Mouse (Mus musculus): ENCODE measurements at regions not wholly inside any gene's neighbourhood (a gene's known extent, or its start where the extent isn't known, plus 50 kb on each side); places are given as distances from the start of the nearest gene placed in this dataset.
"Not testable (repeated sequence)": the region's sequence is repeated elsewhere in the genome, so short reads cannot be mapped to it uniquely, and the experiment has no call there.

DNA sequence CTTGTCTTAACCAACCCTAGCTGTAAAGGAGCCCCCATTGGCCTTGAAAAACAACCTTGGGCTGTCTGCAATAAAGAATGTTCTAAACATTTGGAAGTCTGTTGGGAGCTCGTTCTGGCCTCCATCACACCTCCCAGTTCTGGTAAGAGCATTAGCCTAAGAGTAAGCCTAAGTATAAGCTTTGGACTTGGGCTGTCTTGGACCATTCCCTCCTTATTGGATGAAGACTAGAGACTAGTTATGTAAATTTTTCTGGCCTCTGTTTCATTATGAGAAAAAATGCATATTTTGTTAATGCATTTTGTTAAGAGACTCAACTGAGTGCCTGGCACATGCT is 140.5 kb upstream of the Tmc3 start:
- intact Hi-C loops (cut with DNase I), result no loop called here

DNA sequence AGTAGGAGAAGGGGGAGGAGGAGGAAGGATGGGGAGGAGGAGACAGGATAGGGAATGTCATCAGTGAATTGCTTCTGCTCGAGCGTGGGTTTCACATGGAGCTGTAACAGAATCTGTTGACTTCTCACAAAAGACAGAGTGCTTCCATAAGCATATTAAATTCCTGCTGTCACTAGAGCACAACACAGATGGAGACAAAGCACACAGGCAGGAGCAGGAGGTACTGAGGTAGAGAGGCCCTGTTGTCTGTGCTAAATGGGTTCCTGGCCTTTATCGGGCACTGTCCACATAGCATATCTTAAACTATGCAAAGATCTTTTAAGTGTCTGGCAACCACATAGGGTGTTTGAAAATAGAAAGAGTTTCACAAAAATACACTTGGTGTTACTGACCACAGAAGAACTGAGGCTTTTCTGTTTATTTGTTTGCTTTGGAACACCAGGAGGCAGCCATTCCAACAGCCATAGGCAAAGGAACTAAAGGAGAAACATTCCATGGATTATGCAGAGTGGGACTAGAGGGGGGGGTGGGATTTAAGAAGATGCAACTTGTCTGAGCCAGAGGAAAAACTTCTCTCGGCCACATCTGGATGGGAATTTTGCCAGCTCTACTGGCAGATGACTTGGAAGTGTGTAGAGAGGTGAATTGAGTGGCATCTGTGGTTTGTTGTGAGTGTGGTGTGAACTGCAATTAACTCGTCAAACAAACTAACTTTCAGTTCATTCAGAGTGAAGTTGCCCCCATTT is 139.4 kb upstream of the Tmc3 start:
- intact Hi-C loops (cut with DNase I), result no loop called here

More for the DNA sequence above, 140.5 kb upstream of the Tmc3 start:
- DNase-seq (ENCODE audit: low spot score), result no peak

DNA sequence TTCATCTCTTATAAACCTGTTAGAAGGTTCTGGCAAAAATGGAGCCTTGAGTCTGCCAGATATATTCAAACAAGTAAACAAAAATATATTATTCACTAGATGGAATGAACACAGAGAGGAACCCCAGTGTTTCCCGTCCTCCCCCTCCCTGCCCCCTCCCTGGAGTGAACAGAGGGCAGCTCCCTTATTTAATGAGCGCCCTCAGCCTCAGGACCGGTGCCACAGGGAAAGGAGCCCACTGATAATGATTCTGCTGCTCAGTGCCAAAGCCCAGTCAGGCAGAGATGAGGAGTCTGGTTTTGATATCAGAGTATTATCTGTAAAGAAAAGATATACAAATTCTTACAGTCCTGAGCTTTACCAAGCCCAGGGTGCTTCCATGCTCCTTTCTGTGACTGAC is 134.4 kb upstream of the Tmc3 start:
- intact Hi-C loops (cut with DNase I), result no loop called here
- no peak for DNase-seq (ENCODE audit: low spot score)

More for the DNA sequence above, 139.4 kb upstream of the Tmc3 start:
- DNase-seq (ENCODE audit: low spot score), result no peak

DNA sequence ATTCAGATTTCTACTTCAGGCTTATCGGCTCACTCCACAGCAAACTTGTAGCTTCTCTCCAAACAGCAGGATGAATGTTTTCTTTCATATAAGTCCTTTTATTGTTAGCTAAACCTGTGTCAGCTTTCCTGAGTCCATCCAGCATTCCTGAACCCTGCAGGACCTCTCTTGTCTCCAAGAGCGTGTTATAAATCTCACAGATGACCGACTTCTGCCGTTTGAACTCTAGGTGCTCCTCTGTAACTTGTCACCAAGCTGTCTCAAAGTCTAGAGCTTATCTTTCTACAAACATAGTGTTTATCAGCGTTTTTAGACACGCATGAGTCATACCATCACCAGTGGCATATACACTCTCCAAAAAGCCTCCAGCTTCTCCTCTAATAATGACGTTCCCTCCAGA is 132.4 kb upstream of the Tmc3 start:
- intact Hi-C loops (cut with DNase I), result no loop called here

DNA sequence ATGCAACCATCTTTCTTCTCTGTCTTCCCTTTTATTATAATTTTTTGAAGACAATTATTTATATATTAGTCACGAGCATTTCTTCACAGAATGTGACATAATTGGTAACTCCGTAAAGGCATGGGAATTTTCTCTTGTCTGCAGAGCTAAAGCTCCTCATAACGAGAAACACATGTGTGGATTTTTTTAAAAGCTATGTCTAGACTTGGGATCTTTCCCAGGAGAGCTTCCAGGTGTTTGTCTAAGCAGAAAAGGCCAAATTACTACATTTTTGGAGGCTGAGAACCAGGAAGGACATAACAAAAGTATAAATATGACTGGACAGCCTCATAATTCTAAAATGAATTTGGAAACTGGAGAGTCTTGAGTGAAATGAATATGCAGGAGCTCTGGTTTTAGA is 125.2 kb upstream of the Tmc3 start:
- no peak for DNase-seq (ENCODE audit: low spot score)
- intact Hi-C loops (cut with DNase I), result no loop called here

More for the DNA sequence above, 132.4 kb upstream of the Tmc3 start:
- no peak for DNase-seq (ENCODE audit: low spot score)

DNA sequence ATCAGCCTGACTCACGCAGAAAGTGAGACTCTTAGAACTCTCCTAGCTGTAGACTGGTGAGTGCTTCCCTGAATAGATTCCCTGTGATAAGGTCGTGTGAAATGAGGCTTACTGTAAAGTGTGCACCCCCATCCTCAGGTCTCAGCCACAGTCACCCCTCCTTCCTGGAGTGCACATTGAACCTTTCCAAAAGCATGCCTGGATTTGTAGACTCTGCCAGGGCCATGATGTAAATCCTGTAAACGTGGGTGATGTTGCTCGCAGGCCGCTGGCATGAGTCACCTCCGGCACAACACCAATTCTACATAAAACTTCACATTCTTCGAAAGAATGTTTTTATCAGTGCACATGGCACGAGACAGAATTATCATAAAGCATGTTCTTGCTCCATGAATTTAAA is 117.7 kb upstream of the Tmc3 start:
- intact Hi-C loops (cut with DNase I), result no loop called here
- DNase-seq (ENCODE audit: low spot score), result no peak

DNA sequence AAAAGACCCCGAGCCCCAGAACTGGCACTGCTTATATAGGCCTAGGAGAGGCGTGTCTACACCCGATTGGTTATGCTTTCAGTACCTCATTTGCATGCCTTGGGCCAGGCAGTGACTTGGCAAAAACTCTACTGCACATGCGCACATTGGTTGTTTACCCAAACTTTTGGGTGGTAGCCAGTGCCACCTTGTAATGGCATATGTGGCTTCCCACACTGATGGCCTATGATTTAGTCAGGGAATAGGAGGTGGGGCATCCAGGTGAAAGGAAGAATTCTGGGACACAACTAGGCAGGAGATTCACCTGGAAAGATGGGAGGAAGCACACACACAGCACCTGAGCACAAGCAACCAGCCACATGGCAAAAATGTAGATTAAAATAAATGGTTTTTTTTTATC is 114.9 kb upstream of the Tmc3 start:
- DNase-seq (ENCODE audit: low spot score); intact Hi-C loops (cut with DNase I): not testable (repeated sequence)

DNA sequence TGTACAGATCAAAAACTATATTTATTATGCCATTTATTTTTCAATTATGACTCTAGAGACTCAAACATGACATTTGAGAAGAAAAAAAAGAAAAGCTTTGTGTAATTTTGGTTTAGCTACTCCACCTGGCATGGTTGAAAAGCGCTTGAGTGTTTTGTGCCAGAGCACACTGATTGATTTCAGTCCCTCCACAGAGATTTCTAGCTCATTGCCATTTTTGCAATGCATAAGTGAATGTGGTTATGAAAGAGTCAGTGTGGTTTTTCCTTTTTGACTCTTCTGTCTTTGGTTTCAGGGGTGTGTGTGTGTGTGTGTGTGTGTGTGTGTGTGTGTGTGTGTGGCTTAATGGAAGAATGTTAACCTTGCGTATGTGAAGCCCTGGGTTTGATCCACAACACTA is 113.6 kb upstream of the Tmc3 start:
- no peak for DNase-seq (ENCODE audit: low spot score)
- intact Hi-C loops (cut with DNase I), result no loop called here

DNA sequence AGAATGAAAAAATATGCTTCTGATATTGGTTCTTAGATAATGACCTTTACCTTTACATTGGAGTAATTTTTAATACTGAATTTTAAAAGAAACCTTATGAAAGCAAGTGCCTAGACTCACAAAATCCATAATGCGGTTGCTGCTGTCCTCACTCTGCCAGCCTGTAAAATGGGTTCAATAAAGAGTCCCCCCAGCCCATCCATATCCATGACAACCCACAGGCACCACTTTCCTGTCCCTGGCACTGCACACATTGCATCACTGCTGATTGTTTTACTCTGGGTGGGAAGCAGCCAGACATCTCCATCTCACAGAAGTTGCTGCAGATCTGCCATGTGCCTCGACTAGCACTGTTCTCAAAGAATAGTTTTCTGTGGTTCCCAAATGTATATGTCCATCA is 110.3 kb upstream of the Tmc3 start:
- intact Hi-C loops (cut with DNase I), result no loop called here
- DNase-seq (ENCODE audit: low spot score), result no peak

DNA sequence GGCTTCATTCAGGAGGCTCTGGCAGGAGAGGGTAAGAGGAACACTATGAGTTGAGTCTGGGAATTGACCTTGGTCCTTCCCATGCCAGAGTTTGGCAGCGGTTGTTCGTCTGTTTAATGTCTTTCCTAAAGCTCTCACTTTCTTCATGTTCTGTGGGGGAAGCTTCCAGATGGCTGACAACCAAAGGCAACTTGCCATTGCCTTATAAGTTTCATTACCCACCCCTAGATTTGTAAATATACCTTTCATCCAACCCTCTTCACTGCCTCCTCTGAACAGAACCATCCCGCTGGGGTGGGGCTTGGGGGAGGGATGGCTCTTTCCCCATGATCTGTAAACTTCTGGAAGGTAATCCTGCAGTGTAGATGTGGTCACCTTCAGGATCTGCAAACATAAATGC is 109.7 kb upstream of the Tmc3 start:
- no peak for DNase-seq (ENCODE audit: low spot score)
- intact Hi-C loops (cut with DNase I), result no loop called here

DNA sequence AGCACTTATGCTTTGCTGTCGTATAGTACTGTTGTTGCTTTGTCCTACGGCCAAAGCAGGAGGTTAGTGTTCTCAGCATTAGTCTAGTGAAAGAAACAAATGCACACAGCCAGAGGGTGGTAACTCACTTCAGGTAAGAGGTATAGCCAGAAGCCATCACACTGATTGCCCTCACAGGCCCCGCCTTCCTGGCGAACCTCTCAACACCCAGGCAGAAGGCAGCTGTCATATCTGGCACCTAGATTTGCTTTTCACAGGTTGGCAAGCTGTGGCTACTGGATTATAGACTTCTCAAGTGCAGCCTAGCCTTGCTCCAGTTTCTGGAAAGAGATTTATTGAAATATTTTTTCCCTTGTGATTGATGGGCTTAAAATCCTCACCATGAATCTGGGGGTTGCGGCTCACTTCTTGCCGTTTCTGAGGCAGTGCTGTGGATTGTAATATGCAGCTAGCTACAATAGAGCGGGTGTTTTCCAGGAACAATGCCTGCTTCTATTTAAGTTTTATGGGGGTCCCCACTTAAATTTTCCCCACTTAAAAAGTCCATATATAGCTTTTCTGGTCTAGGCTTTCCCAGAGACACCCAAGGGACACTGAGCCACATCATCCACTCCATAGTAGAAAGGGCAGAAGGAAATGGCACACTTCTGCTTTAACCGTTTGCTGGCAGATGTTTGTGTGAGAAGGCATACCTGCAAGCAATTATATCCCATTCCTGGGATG is 109.1 kb upstream of the Tmc3 start:
- intact Hi-C loops (cut with DNase I), result no loop called here
- DNase-seq (ENCODE audit: low spot score), result no peak

DNA sequence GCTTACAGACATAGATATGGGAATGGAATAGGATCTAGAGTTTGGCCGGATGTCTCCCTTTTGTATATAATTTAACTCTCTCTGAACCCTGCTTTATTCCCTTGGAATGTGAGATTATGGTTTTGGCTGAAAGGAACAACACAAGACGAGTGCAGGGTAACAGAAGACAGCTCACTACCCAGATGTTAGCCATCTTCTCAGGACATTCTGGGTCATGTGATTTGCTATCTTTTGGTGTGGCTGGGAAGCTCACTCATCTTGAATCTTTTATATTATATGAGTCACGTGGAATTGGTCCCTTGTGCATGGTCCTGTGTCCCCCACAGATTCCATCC is 108.6 kb upstream of the Tmc3 start:
- intact Hi-C loops (cut with DNase I), result no loop called here
- no peak for DNase-seq (ENCODE audit: low spot score)

DNA sequence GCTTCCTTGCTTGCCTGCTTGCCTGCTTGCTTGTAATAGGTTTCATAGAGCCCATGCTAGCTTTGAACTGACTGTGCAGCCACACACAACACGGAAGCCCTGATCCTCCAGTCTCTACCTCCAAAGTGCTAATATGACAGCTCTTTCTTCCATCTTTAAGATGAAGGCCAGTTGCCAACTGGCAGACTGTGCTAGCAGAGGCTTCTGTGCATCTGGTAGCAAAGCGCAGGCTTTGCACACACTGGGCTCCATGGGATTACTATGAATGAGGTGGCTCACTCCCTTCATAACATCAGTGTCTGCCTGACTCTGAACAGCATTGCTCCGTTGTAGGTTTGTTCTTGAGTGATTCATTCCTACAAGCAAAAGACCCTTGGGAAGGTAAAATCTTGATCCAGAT is 107.9 kb upstream of the Tmc3 start:
- no peak for DNase-seq (ENCODE audit: low spot score)
- intact Hi-C loops (cut with DNase I), result no loop called here

DNA sequence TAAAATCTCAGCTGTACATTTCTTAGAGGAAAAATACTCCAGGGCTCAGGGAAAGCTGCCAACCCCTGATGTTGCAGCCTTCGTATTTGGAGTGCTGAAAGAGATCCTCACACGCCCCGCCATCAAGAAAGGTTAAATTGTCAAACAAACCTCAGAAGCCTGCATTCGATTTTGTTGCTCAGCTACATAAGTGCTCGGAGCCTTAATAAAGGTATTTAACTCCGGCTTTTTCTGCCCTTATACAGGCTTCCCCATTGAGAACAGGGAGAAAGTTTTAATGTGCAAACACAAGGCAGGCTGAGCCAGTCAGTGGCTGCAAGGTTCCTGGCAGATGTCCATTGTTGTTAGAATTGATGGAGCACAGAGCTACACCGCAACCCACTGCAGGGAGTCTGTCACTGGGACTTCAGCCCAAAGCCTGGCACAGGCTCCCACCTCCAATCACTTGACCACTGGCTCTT is 107.0 kb upstream of the Tmc3 start:
- no peak for DNase-seq (ENCODE audit: low spot score)
- intact Hi-C loops (cut with DNase I), result no loop called here

DNA sequence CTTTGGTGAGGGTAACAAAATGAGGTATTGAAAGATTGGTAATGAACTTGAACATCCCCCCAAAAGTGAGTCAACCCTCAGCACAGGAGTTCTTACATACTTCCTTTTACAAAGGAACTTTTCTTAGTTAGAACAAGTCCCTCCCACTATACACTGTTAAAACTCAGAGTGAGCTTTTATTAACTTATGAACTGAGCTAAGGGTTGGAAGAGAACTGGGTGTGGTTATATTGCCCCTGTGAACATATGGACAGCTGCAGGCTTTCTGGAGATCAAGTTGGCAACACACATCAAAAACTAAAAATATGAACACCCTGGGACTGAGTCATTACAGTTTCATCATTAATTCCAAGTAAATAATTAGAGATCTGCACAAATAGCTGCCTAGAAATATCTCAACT is 103.1 kb upstream of the Tmc3 start:
- DNase-seq (ENCODE audit: low spot score), result no peak
- intact Hi-C loops (cut with DNase I), result no loop called here

DNA sequence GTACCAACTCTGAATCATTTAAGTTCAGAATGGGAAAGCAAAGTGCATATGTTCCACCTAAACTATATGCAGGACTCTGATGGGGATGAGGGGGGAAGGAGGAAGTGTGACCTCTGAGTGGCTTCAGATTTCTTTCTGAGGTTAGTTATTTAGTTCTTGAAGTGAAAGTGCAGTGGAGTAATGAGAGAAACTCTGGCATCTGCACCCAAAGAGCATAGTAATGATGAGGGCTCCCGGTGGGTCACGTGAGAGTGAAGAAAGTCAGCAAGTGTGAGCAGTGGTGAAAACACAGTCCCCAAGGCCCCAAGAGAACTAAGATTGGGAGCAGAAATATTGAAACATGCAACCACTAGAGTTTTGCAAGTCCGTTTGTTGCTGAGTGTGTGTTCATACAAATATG is 102.5 kb upstream of the Tmc3 start:
- DNase-seq (ENCODE audit: low spot score), result no peak
- intact Hi-C loops (cut with DNase I), result no loop called here

DNA sequence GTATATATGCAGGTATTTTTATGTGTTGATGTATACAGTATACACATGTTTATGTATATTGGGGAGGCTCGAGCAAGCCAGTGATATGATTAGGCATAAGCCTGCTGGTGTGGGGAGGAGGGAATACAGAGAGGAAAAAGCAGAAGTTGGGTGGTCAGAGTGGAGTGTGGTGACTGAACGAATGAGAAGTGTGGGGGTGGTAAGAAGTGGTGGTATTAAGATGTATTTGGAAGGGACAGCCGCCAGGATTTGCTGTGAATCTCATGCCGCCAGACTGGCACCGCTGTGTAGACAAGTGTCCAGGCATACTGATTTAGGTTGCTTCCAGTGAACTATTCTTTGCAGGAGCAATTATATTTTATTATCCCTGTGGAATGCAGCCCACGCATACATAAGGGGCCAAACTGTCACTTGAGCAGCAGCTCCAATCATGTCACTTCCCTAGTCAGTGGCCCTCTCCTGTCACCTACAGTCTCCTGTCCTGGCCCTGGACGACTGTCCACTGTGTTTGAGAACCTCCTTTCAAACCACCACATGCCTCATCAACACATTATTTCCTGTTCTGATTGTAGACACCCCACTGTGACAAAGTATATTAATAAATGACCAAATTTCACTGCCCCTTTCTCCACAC is 101.9 kb upstream of the Tmc3 start:
- no peak for DNase-seq (ENCODE audit: low spot score)
- intact Hi-C loops (cut with DNase I), result no loop called here

DNA sequence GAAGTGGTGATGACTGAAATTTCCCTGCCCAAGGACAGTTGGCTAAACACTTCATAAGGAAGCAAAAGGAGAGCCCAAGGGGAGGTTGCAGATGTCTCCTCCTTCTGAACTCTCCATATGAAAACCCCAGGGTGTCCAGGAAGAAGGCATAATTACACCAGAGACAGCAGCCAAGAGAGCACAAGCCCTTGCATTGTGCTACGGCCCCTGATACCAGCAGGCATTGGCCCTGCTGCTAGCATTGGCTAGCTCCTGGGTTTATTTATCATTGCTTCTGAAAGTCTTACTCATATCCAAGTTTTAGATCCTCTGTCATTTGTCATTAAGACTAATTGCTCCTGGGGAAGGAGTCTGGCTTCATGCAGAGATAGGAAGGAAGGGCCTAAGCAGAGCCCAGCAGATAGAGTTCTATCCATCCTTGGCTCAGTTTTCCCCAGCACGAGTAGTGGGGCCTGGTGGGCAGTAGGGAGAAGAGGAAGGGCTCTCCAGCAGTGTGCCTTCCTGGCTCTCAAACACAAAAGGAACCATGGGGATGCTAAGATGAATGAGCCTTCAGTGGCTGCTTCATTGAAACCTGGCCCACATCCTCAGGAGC is 98.5 kb upstream of the Tmc3 start:
- intact Hi-C loops (cut with DNase I), result no loop called here
- DNase-seq (ENCODE audit: low spot score), result no peak

DNA sequence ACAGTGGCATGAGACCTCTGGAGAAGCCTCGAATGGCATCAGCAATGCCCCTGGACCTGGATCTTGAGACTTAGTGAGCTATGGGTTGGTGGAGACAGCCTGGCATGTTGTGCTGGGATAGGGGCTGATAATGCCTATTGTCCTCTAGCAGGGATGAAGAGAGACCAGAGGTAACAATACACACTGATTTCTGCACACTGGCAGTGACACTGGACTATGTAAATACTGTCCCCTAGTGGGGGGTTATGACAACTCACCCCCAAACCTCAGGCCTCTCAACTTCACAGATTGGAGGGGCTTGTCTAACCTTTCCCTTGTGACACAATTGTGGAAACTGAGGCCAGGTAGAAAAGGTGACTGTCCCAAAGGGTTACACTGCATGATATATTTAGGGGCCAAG is 94.9 kb upstream of the Tmc3 start:
- intact Hi-C loops (cut with DNase I), result loop anchor here (2.0 kb wide), 1 partner anchor 775 kb away; no protein-coding TSS in a partner anchor
- DNase-seq (ENCODE audit: low spot score), result no peak

DNA sequence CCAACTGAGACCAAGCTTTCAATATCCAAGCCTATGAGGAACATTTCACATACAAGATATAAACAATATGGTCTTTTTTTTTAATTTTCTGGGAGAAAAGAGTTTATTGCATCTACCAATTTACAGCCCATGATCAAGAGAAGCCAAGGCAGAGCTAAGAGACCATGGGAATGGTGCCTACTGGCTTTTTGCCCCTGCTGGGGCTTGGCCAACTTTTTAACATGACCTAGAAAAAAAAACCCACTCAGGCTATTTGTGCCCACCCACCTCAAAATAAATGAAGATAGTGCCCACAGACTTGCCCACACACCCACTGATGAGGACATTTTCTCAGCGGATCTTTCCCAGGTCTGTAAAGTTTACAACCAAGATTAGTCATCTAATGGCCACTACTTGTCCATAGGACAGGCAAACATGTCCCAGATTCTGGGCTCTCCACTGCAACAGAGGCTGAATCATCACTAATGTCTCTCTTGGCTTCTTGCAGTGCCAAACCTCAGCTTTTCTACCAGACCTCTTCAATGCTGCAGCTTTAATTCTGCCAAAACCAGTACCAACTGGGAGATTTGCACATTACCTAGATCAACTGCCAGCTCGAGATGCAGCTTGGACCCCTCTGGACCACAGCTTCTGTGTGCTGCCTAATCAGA is 79.6 kb upstream of the Tmc3 start:
- intact Hi-C loops (cut with DNase I), result no loop called here
- DNase-seq (ENCODE audit: low spot score), result no peak

DNA sequence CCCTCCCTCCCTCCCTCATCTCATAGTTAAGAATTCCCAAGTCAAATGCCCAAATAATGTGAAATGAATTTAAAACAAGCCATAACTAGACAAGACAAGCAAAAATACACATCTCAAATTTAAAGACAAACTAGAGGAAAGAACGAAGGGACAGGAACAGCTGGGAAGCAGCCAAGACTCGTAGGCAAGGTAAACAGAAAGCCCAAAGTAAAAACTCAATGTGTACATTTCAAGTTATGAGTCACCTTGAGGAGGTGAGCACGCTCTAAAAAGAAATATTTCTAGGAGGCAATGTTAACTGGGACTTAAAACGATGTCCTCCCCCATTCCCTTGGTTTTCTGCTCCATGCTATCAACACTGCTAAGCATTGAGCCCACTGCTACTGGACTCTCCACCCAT is 68.4 kb upstream of the Tmc3 start:
- intact Hi-C loops (cut with DNase I), result no loop called here
- DNase-seq (ENCODE audit: low spot score), result no peak

All from heart, postnatal 25 days (tissue).